Mouse (Mus musculus) macrophage (primary cell): ENCODE data around the gene Ssh3. TPM values are rescaled to one million over a fixed set of nuclear protein-coding genes. Genes with fewer than 3 reads are reported as not detected.

Experiments used
- polyA plus RNA-seq: library from polyadenylated mRNA; stranded (reverse); fragments of 250-400 nt; gene quantifications from 3 replicates; pipeline ENCODE4 v1.2.4, GENCODE M21; 2018; ENCODE audit warnings: inconsistent platforms

Gene Ssh3
- polyA plus RNA-seq, 1 experiment from 2014 or later, result 36.6 TPM

Other genes with a start within 250 kb of the Ssh3 start
- 6.2 to 20.1 TPM (median 8.6 TPM) in 3 replicates for gene Gstp1, start 231.2 kb downstream of the Ssh3 start, polyA plus RNA-seq
- gene Gstp2, start 223.2 kb downstream of the Ssh3 start, polyA plus RNA-seq, result not detected in 3 replicates
- not detected in 3 replicates for gene Gstp3, start 209.6 kb downstream of the Ssh3 start, polyA plus RNA-seq
- gene Cabp2, start 187.6 kb downstream of the Ssh3 start, polyA plus RNA-seq, result not detected in 3 replicates
- 16.7 to 37.3 TPM (median 23.1 TPM) in 3 replicates for gene Cdk2ap2, start 172.0 kb downstream of the Ssh3 start, polyA plus RNA-seq
- 12.8 to 30.4 TPM (median 14.2 TPM) in 3 replicates for gene Pitpnm1, start 169.2 kb downstream of the Ssh3 start, polyA plus RNA-seq
- 80.9 to 169 TPM (median 84.6 TPM) in 3 replicates for gene Aip, start 143.3 kb downstream of the Ssh3 start, polyA plus RNA-seq
- not detected in 3 replicates for gene Gpr152, start 129.4 kb downstream of the Ssh3 start, polyA plus RNA-seq
- not detected in 3 replicates for gene Cabp4, start 125.1 kb downstream of the Ssh3 start, polyA plus RNA-seq
- 252 to 368 TPM (median 357 TPM) in 3 replicates for gene Coro1b, start 120.6 kb downstream of the Ssh3 start, polyA plus RNA-seq
- gene Ptprcap, start 115.6 kb downstream of the Ssh3 start, polyA plus RNA-seq, result 0.28 to 0.53 TPM (median 0.41 TPM) in 3 replicates
- 13.6 to 29.6 TPM (median 18.4 TPM) in 3 replicates for gene Rps6kb2, start 105.8 kb downstream of the Ssh3 start, polyA plus RNA-seq
- gene Carns1, start 93.7 kb downstream of the Ssh3 start, polyA plus RNA-seq, result 0.62 to 1.00 TPM (median 0.77 TPM) in 3 replicates
- 0.25 to 0.60 TPM (median 0.41 TPM) in 3 replicates for gene Tbc1d10c, start 77.9 kb downstream of the Ssh3 start, polyA plus RNA-seq
- gene Ppp1ca, start 77.1 kb downstream of the Ssh3 start, polyA plus RNA-seq, result 375 to 413 TPM (median 395 TPM) in 3 replicates
- gene Rad9a, start 67.5 kb downstream of the Ssh3 start, polyA plus RNA-seq, result 16.0 to 22.9 TPM (median 16.7 TPM) in 3 replicates
- gene Clcf1, start 54.9 kb downstream of the Ssh3 start, polyA plus RNA-seq, result 0.10 to 0.21 TPM (median 0.17 TPM) in 3 replicates
- not detected in 3 replicates for gene AC109138.7, start 54.8 kb downstream of the Ssh3 start, polyA plus RNA-seq
- gene Pold4, start 37.3 kb downstream of the Ssh3 start, polyA plus RNA-seq, result 33.8 to 76.3 TPM (median 47.8 TPM) in 3 replicates
- gene Ankrd13d, start 14.0 kb upstream of the Ssh3 start, polyA plus RNA-seq, result 3.2 to 8.1 TPM (median 5.6 TPM) in 3 replicates
- 131 to 143 TPM (median 139 TPM) in 3 replicates for gene Grk2, start 37.0 kb upstream of the Ssh3 start, polyA plus RNA-seq
- 30.1 to 62.8 TPM (median 39.7 TPM) in 3 replicates for gene Kdm2a, start 129.1 kb upstream of the Ssh3 start, polyA plus RNA-seq
- 4.4 to 12.0 TPM (median 6.0 TPM) in 3 replicates for gene Rhod, start 170.3 kb upstream of the Ssh3 start, polyA plus RNA-seq
- gene Syt12, start 208.3 kb upstream of the Ssh3 start, polyA plus RNA-seq, result not detected in 3 replicates
- gene 2010003K11Rik, start 229.4 kb upstream of the Ssh3 start, polyA plus RNA-seq, result not detected in 3 replicates
- 0.35 to 0.94 TPM (median 0.49 TPM) in 3 replicates for gene Pcx, start 241.3 kb upstream of the Ssh3 start, polyA plus RNA-seq